Comparison of ENCODE assay signal across 8 mouse cellular contexts in the genomic region with DNA sequence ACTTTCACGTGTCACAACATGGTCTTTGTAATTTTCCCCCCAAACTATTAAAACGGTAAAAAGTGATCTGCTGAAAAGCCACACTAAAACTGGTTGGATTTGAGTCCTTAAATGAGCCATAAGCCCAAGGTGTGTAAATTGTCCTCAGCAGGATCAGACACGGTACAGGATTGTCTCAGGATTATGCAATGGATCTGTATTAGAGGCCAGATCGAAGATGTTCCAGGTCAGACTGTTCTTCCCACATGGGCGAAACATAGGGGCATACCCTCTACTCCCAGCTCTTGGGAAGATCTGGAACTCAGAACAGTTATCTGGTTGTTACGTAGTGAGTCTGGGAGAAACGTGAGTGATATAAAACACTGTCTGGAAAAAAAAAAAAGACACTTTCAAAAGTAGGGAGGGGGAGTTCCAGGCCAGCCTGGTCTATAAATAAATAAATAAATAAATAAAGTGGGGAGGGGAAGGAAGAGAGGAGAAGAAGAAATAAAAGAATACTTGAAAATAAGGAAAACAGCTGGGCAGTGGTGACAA. TPM values are rescaled to one million over a fixed set of nuclear protein-coding genes. Genes with fewer than 3 reads are reported as not detected.
DNase-seq lines count a peak whose midpoint lies in the region; ATAC-seq and TF ChIP-seq lines count a peak whose summit lies in the region.

No protein-coding gene starts in this region.

- H3K4me1 ChIP-seq in hindbrain, embryonic 10.5 days (replicated peaks) = peaks cover 22% of the 10 kb centered on the region
- no peaks in the 10 kb centered on the region; the same call in 1 of the 2 replicates for H3K4me1 ChIP-seq in hindbrain, postnatal 0 days (ENCODE audit: insufficient read depth, low read length)
- H3K4me1 ChIP-seq in ES-E14 (ENCODE audit: control insufficient read depth in 2 of 2, insufficient read depth in 2 of 2, low read length in 2 of 2, poor library complexity in 1 of 2) = 0 out of 4 replicates have a peak, but pooled peaks cover 0 to 2% of the 10 kb centered on the region in 2 experiments
- H3K4me1 ChIP-seq in embryonic facial prominence, embryonic 13.5 days = peaks cover 16% of the 10 kb centered on the region
- peaks cover 69% of the 10 kb centered on the region for H3K4me1 ChIP-seq in liver, embryonic 12.5 days

- 0 out of 2 replicates have a peak overlapping the region, but pooled peaks have one; percentile 93 for H3K4me3 ChIP-seq in hindbrain, embryonic 10.5 days
- no peak overlapping the region for H3K4me3 ChIP-seq in hindbrain, postnatal 0 days (ENCODE audit: low read length)
- H3K4me3 ChIP-seq in ES-E14 (ENCODE audit: insufficient read depth in 1 of 2, low read depth in 1 of 2, low read length in 2 of 2, poor library complexity in 1 of 2, severe bottlenecking in 1 of 2) = peak overlapping the region in 1 of 2 experiments; percentile 82; a peak in 1 of 4 replicates
- H3K4me3 ChIP-seq in embryonic facial prominence, embryonic 13.5 days = peak overlapping the region; percentile 91; the same call in 1 of the 2 replicates
- H3K4me3 ChIP-seq in liver, embryonic 12.5 days = peak overlapping the region; percentile 99

- no peak for ATAC-seq in hindbrain, postnatal 0 days
- ATAC-seq in embryonic facial prominence, embryonic 13.5 days (ENCODE audit: insufficient number of reproducible peaks, insufficient read depth, low FRiP score, low TSS enrichment, low read depth) = no peak
- ATAC-seq in liver, embryonic 12.5 days = no peak

- no peaks in the 10 kb centered on the region for H3K9me3 ChIP-seq in hindbrain, embryonic 10.5 days
- H3K9me3 ChIP-seq in hindbrain, postnatal 0 days (ENCODE audit: low read length) = no peaks in the 10 kb centered on the region
- H3K9me3 ChIP-seq in ES-E14 (ENCODE audit: control insufficient read depth, insufficient read depth, low read depth, low read length) = no peaks in the 10 kb centered on the region
- H3K9me3 ChIP-seq in embryonic facial prominence, embryonic 13.5 days = no peaks in the 10 kb centered on the region
- H3K9me3 ChIP-seq in liver, embryonic 12.5 days (replicated peaks) = peaks cover 4% of the 10 kb centered on the region; the same call in 1 of the 2 replicates

- TF ChIP-seq CTCF in hindbrain, postnatal 0 days (IDR thresholded peaks at IDR 0.05; ENCODE audit: low read depth) = no peak

- H3K36me3 ChIP-seq in hindbrain, embryonic 10.5 days = no peaks in the 10 kb centered on the region
- no peaks in the 10 kb centered on the region for H3K36me3 ChIP-seq in hindbrain, postnatal 0 days (ENCODE audit: insufficient read depth, low read length)
- H3K36me3 ChIP-seq in ES-E14 (ENCODE audit: control insufficient read depth, insufficient read depth, low read length, poor library complexity, severe bottlenecking) = peaks cover 4% of the 10 kb centered on the region; the same call in 1 of the 2 replicates
- H3K36me3 ChIP-seq in embryonic facial prominence, embryonic 13.5 days = no peaks in the 10 kb centered on the region
- H3K36me3 ChIP-seq in liver, embryonic 12.5 days = peaks cover 25% of the 10 kb centered on the region

- WGBS in hindbrain, embryonic 10.5 days = 85% methylated on average over 7 of the region's 7 CpGs
- WGBS in hindbrain, postnatal 0 days = 83% methylated on average over 7 of the region's 7 CpGs
- 79% methylated on average over 7 of the region's 7 CpGs for WGBS in embryonic facial prominence, embryonic 13.5 days
- 26% methylated on average over 7 of the region's 7 CpGs for WGBS in liver, embryonic 12.5 days (ENCODE audit: insufficient replicate concordance)

- no peak overlapping the region for H3K9ac ChIP-seq in hindbrain, postnatal 0 days (replicated peaks; ENCODE audit: low read length)
- H3K9ac ChIP-seq in ES-E14 (ENCODE audit: insufficient read depth, low read depth, low read length, poor library complexity, severe bottlenecking) = peak overlapping the region; percentile 30; the same call in 1 of the 2 replicates
- 0 out of 2 replicates have a peak overlapping the region, but pooled peaks have one; percentile 98 for H3K9ac ChIP-seq in embryonic facial prominence, embryonic 13.5 days
- peak overlapping the region; percentile 99 for H3K9ac ChIP-seq in liver, embryonic 12.5 days

- H3K27ac ChIP-seq in hindbrain, embryonic 10.5 days = no peak overlapping the region
- no peak overlapping the region; the same call in 1 of the 2 replicates for H3K27ac ChIP-seq in hindbrain, postnatal 0 days
- H3K27ac ChIP-seq in ES-E14 (ENCODE audit: insufficient read depth, low read depth, low read length, poor library complexity, severe bottlenecking) = no peak overlapping the region; the same call in 1 of the 2 replicates
- H3K27ac ChIP-seq in embryonic facial prominence, embryonic 13.5 days = peak overlapping the region; percentile 97; the same call in 1 of the 2 replicates
- H3K27ac ChIP-seq in liver, embryonic 12.5 days = peak overlapping the region; percentile 100

- H3K4me2 ChIP-seq in hindbrain, postnatal 0 days (ENCODE audit: low read depth, low read length) = no peak overlapping the region
- H3K4me2 ChIP-seq in embryonic facial prominence, embryonic 13.5 days = peak overlapping the region; percentile 72; the same call in 1 of the 2 replicates
- peak overlapping the region; percentile 78 for H3K4me2 ChIP-seq in liver, embryonic 12.5 days

- no peaks in the 10 kb centered on the region for H3K27me3 ChIP-seq in hindbrain, embryonic 10.5 days (ENCODE audit: insufficient read depth, poor library complexity, severe bottlenecking)
- H3K27me3 ChIP-seq in hindbrain, postnatal 0 days (ENCODE audit: insufficient read depth, low read length) = no peaks in the 10 kb centered on the region
- no peaks in the 10 kb centered on the region for H3K27me3 ChIP-seq in embryonic facial prominence, embryonic 13.5 days
- H3K27me3 ChIP-seq in liver, embryonic 12.5 days (replicated peaks) = no peaks in the 10 kb centered on the region

- in situ Hi-C loops in ES-E14 (cut with MboI; ENCODE audit: low sequenced_read_pairs in 2 of 2, unreplicated experiment in 2 of 2) = no loop called here

- DNase-seq in hindbrain, embryonic 10.5 days (ENCODE audit: low spot score) = no peak
- DNase-seq in hindbrain, postnatal 0 days (ENCODE audit: low spot score) = no peak
- no peak for DNase-seq in ES-E14 (ENCODE audit: low read depth, low spot score)
- DNase-seq in right cerebral cortex, postnatal 14 days = no peak
- no peak for DNase-seq in cerebellum, postnatal 14 days
- DNase-seq in thymus, adult 18-20 months = no peak

TF ChIP-seq in ES-E14, 5 proteins besides CTCF, POLR2A, EP300 and RAD21:
- TF ChIP-seq ZC3H11A (IDR thresholded peaks at IDR 0.05; ENCODE audit: borderline replicate concordance, low read depth, low read length) = no peak
- TF ChIP-seq ZNF384 (IDR thresholded peaks at IDR 0.05; ENCODE audit: low read depth, low read length) = no peak

RNA-seq across cellular contexts. Expression of gene Crlf3, which starts 1.1 kb away (rescaled TPM):
- 24.5 and 38.0 TPM in 2 replicates for polyA plus RNA-seq in hindbrain, embryonic 10.5 days (2016; fragmentation: Nextera tagmentation; extraction: Ambion mirVana)
- total RNA-seq in hindbrain, postnatal 0 days (2014; rRNA removed) = 12.0 and 15.8 TPM in 2 replicates
- polyA plus RNA-seq in hindbrain, postnatal 0 days (2015; fragmentation: Nextera tagmentation; extraction: Ambion mirVana) = 11.0 and 12.6 TPM in 2 replicates
- 55.3 and 57.3 TPM in 2 replicates for total RNA-seq in ES-E14 (2012; rRNA removed)
- 47.4 and 50.9 TPM in 2 replicates for polyA plus RNA-seq in embryonic facial prominence, embryonic 13.5 days (2015; fragmentation: Nextera tagmentation; extraction: Ambion mirVana)
- polyA plus RNA-seq in liver, embryonic 12.5 days (2016; fragmentation: Nextera tagmentation; extraction: Ambion mirVana) = 109 and 111 TPM in 2 replicates

RNA-seq across cellular contexts. Expression of gene Atad5, which starts 7.3 kb away (rescaled TPM):
- polyA plus RNA-seq in hindbrain, embryonic 10.5 days (2016; fragmentation: Nextera tagmentation; extraction: Ambion mirVana) = 11.5 and 16.2 TPM in 2 replicates
- total RNA-seq in hindbrain, postnatal 0 days (2014; rRNA removed) = 4.7 and 9.4 TPM in 2 replicates
- polyA plus RNA-seq in hindbrain, postnatal 0 days (2015; fragmentation: Nextera tagmentation; extraction: Ambion mirVana) = 3.3 and 4.1 TPM in 2 replicates
- total RNA-seq in ES-E14 (2012; rRNA removed) = 18.1 and 23.6 TPM in 2 replicates
- 15.2 and 15.8 TPM in 2 replicates for polyA plus RNA-seq in embryonic facial prominence, embryonic 13.5 days (2015; fragmentation: Nextera tagmentation; extraction: Ambion mirVana)
- 15.0 and 15.9 TPM in 2 replicates for polyA plus RNA-seq in liver, embryonic 12.5 days (2016; fragmentation: Nextera tagmentation; extraction: Ambion mirVana)

Comparison
In these comparisons a context has a peak if more than half of its experiments do, and no peak if none do; other contexts are left out.
1. H3K27ac ChIP-seq: peak in embryonic facial prominence, embryonic 13.5 days (single experiment) and liver, embryonic 12.5 days (single experiment); none in hindbrain, embryonic 10.5 days (single experiment), hindbrain, postnatal 0 days (single experiment) and ES-E14 (single experiment).